Mouse (Mus musculus) gastrocnemius, adult 18-20 months (tissue): ENCODE measurements around the gene Trim41. TPM values are rescaled to one million over a fixed set of nuclear protein-coding genes. Genes with fewer than 3 reads are reported as not detected.

Experiments
- DNase-seq: peaks from one replicate; pipeline ENCODE4 v3.0.0; 2021; ENCODE audit warnings: low spot score
- total RNA-seq, 2 experiments: library from RNA; stranded (reverse); gene quantifications; 2 replicates each; pipeline ENCODE4 v1.2.3; 2021

Gene Trim41
- total RNA-seq, 2 experiments from 2014 or later = 15.7 to 22.6 TPM

GRCm38 (mm10) chr11:48816281-48816781 is 822 bp downstream of the Trim41 start:
- no peak for DNase-seq

DNA sequence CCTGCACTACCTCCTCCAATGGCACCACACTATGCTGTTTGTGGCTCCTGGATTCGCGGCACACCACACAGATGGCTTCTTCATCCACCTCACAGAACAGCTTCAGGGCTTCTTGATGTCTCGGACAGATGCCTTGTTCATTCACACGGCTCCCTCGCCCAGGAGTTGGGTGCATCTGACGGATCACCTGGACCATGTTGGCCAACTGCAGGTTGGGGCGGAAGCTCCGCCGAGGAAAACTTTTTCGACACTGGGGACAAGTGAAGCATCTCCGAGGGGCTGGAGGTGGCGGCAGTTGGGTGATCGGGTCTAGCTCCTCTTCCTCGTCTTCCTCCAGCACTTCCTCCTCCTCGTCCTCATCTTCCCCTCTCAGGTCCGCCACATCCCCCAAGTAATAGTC is 1.3 kb downstream of the Trim41 start:
- no peak for DNase-seq

DNA sequence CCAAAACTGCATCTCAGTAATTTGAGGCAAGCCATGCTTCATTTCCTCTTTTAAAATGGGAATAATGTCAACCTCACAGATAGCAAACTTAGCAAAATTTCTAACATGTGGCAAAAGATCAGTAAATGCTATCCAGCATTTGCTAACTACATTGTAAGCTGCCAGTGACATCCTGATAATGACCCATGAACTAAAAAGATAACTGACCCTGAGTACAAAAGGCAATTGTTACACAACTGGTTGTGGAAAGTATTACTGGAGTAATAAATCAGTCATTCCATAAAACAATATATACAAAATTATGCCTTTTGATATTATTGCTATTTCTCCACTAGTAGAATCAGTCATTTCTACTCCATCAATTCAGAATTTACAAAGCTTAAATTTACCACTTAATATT is 3.4 kb downstream of the Trim41 start:
- DNase-seq = no peak

DNA sequence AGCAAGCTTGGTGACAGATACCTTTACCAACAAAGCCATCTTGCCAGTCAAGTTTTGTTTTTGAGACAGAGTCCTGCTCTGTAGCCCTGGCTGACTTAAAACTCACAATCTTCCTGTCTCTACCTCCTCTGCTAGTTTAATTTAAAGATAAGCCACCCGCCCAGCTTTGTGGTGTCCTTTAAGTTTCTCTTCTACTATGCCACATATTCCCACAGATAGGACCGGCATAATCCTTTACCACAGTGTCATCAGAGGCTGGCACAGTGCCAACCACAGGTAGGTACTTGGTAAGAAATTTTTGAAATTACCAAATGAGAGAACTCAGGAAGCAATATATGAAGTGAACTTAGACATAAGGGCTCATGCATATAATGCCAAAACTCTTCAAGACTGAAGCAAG is 7.0 kb downstream of the Trim41 start:
- no peak for DNase-seq

- no peak for DNase-seq
Observed at GRCm38 (mm10) chr11:48809434-48809830, 7.7 kb downstream of the Trim41 start.

DNA sequence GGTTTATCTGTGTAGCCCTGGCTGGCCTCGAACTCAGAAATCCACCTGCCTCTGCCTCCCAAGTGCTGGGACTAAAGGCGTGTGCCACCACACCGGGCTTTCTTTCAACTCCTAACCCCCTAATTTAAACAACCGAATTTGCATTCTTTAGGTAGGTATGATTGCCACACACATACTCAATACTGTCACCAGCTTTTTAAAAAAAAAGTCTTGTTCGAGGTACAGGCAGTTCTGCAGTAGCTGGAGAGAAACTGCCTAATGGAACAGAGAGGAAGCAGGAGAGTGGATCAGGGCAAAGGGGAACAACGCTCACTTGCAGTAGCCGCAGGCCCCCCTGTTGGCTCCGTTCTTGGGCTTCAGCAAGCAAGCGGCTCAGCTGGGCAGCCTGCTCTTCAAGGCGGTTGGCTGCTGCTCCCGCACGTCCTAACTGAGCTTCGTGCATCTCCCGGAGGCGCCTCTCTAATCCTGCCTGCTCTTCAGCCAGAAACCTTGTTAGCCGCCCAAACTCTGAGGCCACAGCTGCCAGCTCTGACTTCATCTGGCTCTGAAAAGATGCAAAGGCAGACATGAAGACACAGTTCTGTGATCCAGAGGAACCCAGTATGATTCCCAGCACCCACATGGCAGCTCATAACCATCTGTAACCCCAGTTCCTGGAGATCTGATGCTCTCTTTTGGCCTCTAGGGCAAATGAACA is 8.3 kb downstream of the Trim41 start:
- DNase-seq = no peak

GRCm38 (mm10) chr11:48808304-48808646 is 8.9 kb downstream of the Trim41 start:
- no peak for DNase-seq

DNA sequence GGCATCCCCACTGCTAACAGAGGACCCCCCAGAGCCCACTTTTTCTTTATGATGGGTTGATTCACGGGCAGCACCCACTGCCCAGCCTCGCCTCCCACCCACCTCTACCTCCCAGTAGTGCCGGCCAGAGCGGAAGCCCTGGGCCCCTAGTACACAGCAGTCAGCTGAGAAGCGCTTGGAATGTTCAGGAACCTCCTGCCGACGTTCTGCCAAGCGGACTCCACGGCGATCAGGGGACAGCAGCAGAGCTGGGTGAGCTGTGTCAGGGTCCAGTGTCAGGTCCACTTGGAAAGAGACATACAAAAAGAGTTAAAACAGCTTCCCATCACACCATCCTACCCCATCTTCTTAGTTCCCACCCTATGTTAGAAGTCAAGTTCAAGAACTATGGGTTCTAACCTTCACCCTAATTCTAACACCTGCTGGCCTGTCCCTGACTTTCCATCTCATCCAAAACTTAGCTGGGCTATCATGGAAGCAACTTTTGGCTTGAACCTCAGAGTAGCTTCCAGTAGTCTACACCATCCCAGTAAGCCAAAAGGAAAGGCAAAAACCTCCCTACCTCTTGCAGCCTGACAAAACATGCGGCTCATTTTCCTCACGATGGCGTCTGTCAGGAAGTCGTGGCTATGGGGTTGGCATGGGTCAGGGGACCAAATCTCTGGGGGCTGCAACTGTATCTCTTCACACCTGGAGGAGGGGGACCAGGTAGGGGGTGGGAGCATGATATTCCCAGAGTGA is 9.4 kb downstream of the Trim41 start:
- no peak for DNase-seq

- DNase-seq = no peak
Observed at GRCm38 (mm10) chr11:48806856-48807562, 10.1 kb downstream of the Trim41 start.

GRCm38 (mm10) chr11:48804922-48805321 is 12.2 kb downstream of the Trim41 start:
- DNase-seq = no peak

- no peak for DNase-seq
Observed at GRCm38 (mm10) chr11:48803988-48804387, 13.2 kb downstream of the Trim41 start.

GRCm38 (mm10) chr11:48801831-48802772 is 15.1 kb downstream of the Trim41 start:
- DNase-seq = no peak

- DNase-seq = peak; percentile 90
Observed at GRCm38 (mm10) chr11:48799921-48800701, 17.0 kb downstream of the Trim41 start, which contains the start of gene Rack1. TSS of gene Rack1 (plus strand) at chr11:48800332.

- DNase-seq = no peak
Observed at GRCm38 (mm10) chr11:48798984-48799920, 17.9 kb downstream of the Trim41 start.

- no peak for DNase-seq
Observed at GRCm38 (mm10) chr11:48798308-48798707, 18.8 kb downstream of the Trim41 start.

- no peak for DNase-seq
Observed at GRCm38 (mm10) chr11:48797287-48797686, 19.9 kb downstream of the Trim41 start.

DNA sequence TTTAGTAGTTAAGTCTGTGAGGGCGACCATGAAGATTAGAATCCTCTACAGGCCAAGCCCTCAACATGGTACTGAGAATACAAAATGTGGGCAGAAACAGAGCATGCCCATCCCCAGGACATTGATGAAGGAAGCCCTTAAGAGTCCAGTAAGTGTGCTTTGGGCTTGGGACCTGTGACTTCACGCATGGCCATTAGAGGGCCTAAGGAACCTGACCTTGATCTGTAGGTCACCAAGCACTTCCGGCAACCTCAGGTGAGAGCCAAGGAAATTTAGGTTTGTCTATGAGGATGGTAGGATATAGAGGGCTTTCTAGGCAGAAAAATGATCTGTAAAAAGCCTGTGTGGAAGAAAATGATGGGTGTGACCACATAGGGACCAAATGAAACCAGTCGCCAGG is 20.9 kb downstream of the Trim41 start:
- DNase-seq = no peak

GRCm38 (mm10) chr11:48795221-48795620 is 21.9 kb downstream of the Trim41 start:
- DNase-seq = no peak

DNA sequence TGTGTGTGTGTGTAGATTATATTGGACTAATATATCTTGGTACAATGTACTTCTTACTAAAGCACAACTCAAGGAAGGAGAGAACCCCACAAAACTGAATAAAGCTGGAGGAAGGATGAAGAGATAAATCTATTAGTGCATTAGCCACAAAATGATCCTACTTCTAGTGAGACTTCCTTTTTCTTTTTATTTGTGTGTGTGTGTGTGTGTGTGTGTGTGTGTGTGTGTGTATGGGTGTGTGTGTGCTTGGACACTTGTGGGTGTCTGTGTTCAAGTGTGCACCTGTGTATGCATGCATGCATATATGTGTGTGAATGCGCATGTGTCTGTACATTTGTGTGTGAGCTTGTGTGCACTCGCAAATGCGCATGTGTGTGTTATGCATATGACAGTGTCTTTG is 24.0 kb downstream of the Trim41 start:
- DNase-seq = no peak
